Mouse (Mus musculus) layer of hippocampus, adult 8-10 months (tissue): ENCODE data around the gene Acvr1b. TPM values are rescaled to one million over a fixed set of nuclear protein-coding genes. Genes with fewer than 3 reads are reported as not detected.
A peak's percentile ranks its signal among the peaks of the same experiment; 100 is the strongest.

Source experiments
- DNase-seq, 2 experiments: peaks; one replicate each; pipeline ENCODE4 v3.0.0; 2022; ENCODE audit warnings: low spot score in 2 of 2
- total RNA-seq, 4 experiments: library from RNA; stranded (reverse); gene quantifications; 2 replicates each; pipeline ENCODE4 v1.2.4; 2022

The Acvr1b gene
- total RNA-seq, 4 experiments from 2014 or later: 81.2 to 96.0 (median 85.4) TPM

GRCm38 (mm10) chr15:101146100-101146965 lies 27.5 kb upstream of the Acvr1b start:
- no peak for DNase-seq

- no peak for DNase-seq
These were observed 26.6 kb upstream of the Acvr1b start for GRCm38 (mm10) chr15:101147115-101147909.

- DNase-seq: no peak
These were observed 26.0 kb upstream of the Acvr1b start for GRCm38 (mm10) chr15:101147910-101148273.

- DNase-seq: no peak
These were observed 25.3 kb upstream of the Acvr1b start for GRCm38 (mm10) chr15:101148604-101149003.

GRCm38 (mm10) chr15:101151409-101152261 lies 22.2 kb upstream of the Acvr1b start:
- DNase-seq: no peak

- no peak for DNase-seq
These were observed 18.9 kb upstream of the Acvr1b start for GRCm38 (mm10) chr15:101154700-101155616.

GRCm38 (mm10) chr15:101160128-101160527 lies 13.7 kb upstream of the Acvr1b start:
- no peak for DNase-seq

GRCm38 (mm10) chr15:101160591-101160990 lies 13.3 kb upstream of the Acvr1b start:
- peak; percentile 60 to 64 for DNase-seq

- DNase-seq: no peak
These were observed 12.3 kb upstream of the Acvr1b start for GRCm38 (mm10) chr15:101161534-101161933.

GRCm38 (mm10) chr15:101163056-101163458 lies 10.8 kb upstream of the Acvr1b start:
- no peak for DNase-seq

- DNase-seq: no peak
These were observed 10.0 kb upstream of the Acvr1b start for GRCm38 (mm10) chr15:101163854-101164253.

- DNase-seq: no peak
These were observed 9.6 kb upstream of the Acvr1b start for GRCm38 (mm10) chr15:101164291-101164690.

- no peak for DNase-seq
These were observed 8.0 kb upstream of the Acvr1b start for GRCm38 (mm10) chr15:101165658-101166437.

- DNase-seq: no peak
These were observed 6.3 kb upstream of the Acvr1b start for GRCm38 (mm10) chr15:101167553-101167952.

GRCm38 (mm10) chr15:101169910-101170309 lies 4.0 kb upstream of the Acvr1b start:
- no peak for DNase-seq

GRCm38 (mm10) chr15:101170413-101170980 lies 3.4 kb upstream of the Acvr1b start:
- DNase-seq: no peak

- DNase-seq: no peak
These were observed 2.6 kb upstream of the Acvr1b start for GRCm38 (mm10) chr15:101171272-101171671.

- no peak for DNase-seq
These were observed 1.9 kb upstream of the Acvr1b start for GRCm38 (mm10) chr15:101172016-101172415.
